Mouse (Mus musculus) adrenal gland, postnatal 10 days (tissue): ENCODE measurements around the gene C1ql1. TPM values are rescaled to one million over a fixed set of nuclear protein-coding genes. Genes with fewer than 3 reads are reported as not detected.
A peak's percentile ranks its signal among the peaks of the same experiment; 100 is the strongest.

Experiments
- DNase-seq: peaks from one replicate; pipeline ENCODE4 v3.0.0; 2021; ENCODE audit warnings: mixed read lengths
- total RNA-seq, 2 experiments: library from RNA; stranded (reverse); gene quantifications; 2 replicates each; pipeline ENCODE4 v1.2.3; 2021

C1ql1 gene
- total RNA-seq, 2 experiments from 2014 or later, result 31.9 to 34.6 TPM

DNA sequence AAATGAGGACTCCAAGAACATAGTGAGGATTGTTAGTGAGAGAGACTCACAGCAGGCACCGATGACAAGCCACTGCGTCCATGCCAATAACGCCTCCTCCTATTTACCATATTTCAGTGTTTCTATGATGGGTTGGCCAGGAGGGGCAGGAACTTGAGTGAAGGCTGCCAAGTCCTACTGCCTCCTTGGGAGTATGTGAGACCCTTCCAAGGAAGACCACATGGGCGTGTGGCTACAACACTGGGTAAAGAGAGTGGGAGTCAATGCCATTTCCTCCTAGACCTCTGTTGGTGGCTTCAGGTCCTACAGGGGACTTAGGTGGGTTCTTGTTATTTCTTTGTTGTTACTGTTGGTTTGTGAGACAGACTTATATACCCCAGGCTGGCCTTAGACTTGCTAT is 45.3 kb downstream of the C1ql1 start:
- DNase-seq, result no peak

DNA sequence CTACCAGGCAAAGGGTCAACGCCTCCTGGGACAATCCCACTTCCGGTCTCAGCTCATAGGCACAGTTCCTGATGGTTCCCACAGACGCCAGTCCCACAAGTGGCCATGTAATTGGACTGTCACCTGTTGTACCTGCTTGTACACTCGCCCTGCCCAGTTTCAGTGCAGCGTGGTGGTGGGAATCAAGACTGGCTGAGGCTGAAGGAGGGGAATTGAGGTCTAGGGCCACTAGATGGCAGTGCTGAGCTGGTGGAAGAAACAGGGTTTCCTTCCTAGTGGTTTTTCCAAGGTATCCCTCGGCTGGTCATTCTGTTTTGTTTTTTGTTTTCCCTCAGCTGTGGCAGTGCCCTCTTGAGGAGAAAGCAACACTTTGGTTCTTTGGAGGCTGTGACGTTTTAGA is 45.7 kb downstream of the C1ql1 start, which contains the start of gene Gfap:
Gfap (minus strand) TSS at position 150 of the 400 bp plus-strand sequence.
- peak; percentile 91 for DNase-seq

- DNase-seq, result peak; percentile 27
Observed at GRCm38 (mm10) chr11:102898408-102898807, 48.1 kb downstream of the C1ql1 start.

- no peak for DNase-seq
Observed at GRCm38 (mm10) chr11:102896641-102897040, 49.8 kb downstream of the C1ql1 start.

DNA sequence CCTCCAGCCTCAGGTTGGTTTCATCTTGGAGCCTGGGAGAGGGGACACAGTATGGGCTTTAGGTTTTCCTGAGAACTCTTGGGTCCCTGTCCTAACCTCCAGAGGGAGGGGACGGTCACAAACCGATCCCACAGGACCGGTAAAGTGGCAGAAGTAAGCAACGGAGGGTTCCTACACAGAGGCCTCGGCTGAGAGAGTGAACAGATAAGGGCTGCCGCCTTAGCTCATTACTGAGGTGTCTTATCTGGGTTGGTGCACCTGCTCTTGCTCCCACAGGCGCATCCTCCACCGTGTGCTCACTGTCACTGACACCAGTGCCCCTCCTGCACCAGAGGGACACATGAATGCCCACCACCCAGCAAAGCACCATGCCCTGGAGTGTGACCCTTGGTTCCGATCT is 50.7 kb downstream of the C1ql1 start:
- no peak for DNase-seq

- DNase-seq, result no peak
Observed at GRCm38 (mm10) chr11:102894716-102895115, 51.8 kb downstream of the C1ql1 start.

DNA sequence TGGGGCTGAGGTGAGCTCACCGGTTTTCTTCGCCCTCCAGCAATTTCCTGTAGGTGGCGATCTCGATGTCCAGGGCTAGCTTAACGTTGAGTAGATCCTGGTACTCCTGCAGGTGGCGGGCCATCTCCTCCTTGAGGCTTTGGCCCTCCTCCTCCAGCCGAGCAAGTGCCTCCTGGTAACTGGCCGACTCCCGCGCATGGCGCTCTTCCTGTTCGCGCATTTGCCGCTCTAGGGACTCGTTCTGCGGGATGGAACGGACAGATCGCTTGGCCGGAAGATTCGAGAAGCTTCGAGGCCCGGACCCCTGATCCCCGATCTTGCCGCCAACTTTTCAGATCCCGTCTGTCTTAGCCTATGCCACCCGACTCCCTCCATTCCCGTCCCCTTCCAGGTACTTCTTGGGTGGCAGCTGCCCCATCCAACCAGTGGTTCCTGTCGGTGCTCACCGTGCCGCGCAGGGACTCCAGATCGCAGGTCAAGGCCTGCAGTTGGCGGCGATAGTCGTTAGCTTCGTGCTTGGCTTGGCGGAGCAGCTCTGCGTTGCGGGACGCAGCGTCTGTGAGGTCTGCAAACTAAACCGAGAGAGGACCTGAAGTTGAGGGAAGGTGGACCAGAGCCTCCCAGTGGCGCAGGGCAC is 53.4 kb downstream of the C1ql1 start:
- DNase-seq, result peak; percentile 73

DNA sequence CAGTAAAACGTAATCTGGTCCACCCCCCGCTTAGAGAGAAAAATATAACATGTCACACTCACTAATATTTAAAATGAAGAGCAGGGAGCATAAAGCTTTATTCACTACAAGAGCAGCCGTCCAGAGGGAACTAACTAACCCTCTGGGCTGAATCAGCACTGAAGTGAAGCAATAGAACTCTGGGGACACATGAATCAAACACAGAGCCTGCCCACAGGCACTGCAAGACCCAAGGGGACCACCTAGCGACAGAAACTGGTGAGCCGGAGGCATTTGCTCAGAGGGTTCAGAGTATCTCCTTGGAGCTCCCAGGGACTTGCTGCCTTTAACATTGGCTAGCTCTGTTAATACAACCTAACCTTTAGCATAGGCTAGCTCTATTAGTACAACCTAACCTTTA is 56.4 kb downstream of the C1ql1 start:
- DNase-seq, result peak; percentile 37

Other genes starting within 250 kb of the C1ql1 start
- gene Ccdc43, start 248.9 kb downstream of the C1ql1 start, total RNA-seq, result 10 to 100 TPM; 20.7 to 23.6 TPM
- gene Adam11, start 185.2 kb downstream of the C1ql1 start, total RNA-seq, result 10 to 100 TPM; 18.6 to 45.3 TPM
- gene Gjc1, start 127.0 kb downstream of the C1ql1 start, total RNA-seq, result 10 to 100 TPM; 24.4 to 27.6 TPM
- 1 to 10 TPM; 2.3 to 3.3 TPM for gene Higd1b, start 110.8 kb downstream of the C1ql1 start, total RNA-seq
- 10 to 100 TPM; 67.6 to 87.0 TPM for gene Eftud2, start 65.7 kb downstream of the C1ql1 start, total RNA-seq
- gene Ccdc103, start 65.5 kb downstream of the C1ql1 start, total RNA-seq, result under 1 TPM; 0.21 to 0.27 TPM
- not detected for gene Fam187a, start 61.5 kb downstream of the C1ql1 start, total RNA-seq
- under 1 TPM; 0.90 to 0.91 TPM for gene Gfap, start 45.8 kb downstream of the C1ql1 start, total RNA-seq
- gene Kif18b, start 21.6 kb downstream of the C1ql1 start, total RNA-seq, result 10 to 100 TPM in 1 of 2 experiments, 1 to 10 TPM in 1; 6.9 to 10.4 TPM
- gene Nmt1, start 81.5 kb upstream of the C1ql1 start, total RNA-seq, result 10 to 100 TPM; 81.8 to 85.9 TPM
- gene Dcakd, start 81.6 kb upstream of the C1ql1 start, total RNA-seq, result 10 to 100 TPM; 65.6 to 74.8 TPM
- 10 to 100 TPM in 1 of 2 experiments, 1 to 10 TPM in 1; 8.7 to 11.0 TPM for gene Plcd3, start 155.0 kb upstream of the C1ql1 start, total RNA-seq
- gene Acbd4, start 155.0 kb upstream of the C1ql1 start, total RNA-seq, result 10 to 100 TPM; 81.0 to 94.7 TPM
- 10 to 100 TPM; 49.6 to 50.1 TPM for gene Hexim1, start 169.5 kb upstream of the C1ql1 start, total RNA-seq
- gene Hexim2, start 185.7 kb upstream of the C1ql1 start, total RNA-seq, result 1 to 10 TPM; 4.8 to 8.9 TPM
- 10 to 100 TPM; 17.7 to 20.5 TPM for gene Fmnl1, start 224.4 kb upstream of the C1ql1 start, total RNA-seq